Mouse (Mus musculus) forebrain, embryonic 12.5 days (tissue): Measurements from ENCODE around the gene Arpc5l. TPM values are rescaled to one million over a fixed set of nuclear protein-coding genes. Genes with fewer than 3 reads are reported as not detected.
A peak's percentile ranks its signal among the peaks of the same experiment; 100 is the strongest.

ENCODE experiments used
- ATAC-seq: fragments of 200-750 bp; cut with Nextera tagmentation; 2 replicates; pipeline ENCODE4 v1.8.0; 2017; ENCODE audit warnings: moderate TSS enrichment; ENCODE audit not compliant: low FRiP score
- H3K27ac ChIP-seq: fragments of 300-500 bp; sonication (generic); 2 replicates; pipeline ENCODE4 v1.5.1; 2016; ENCODE audit warnings: mild to moderate bottlenecking
- H3K27me3 ChIP-seq: fragments of 300-500 bp; sonication (generic); 2 replicates; pipeline ENCODE4 v1.6.1; 2016; ENCODE audit warnings: mild to moderate bottlenecking
- H3K36me3 ChIP-seq: fragments of 300-500 bp; sonication (generic); replicated peaks from 2 replicates; pipeline ENCODE4 v1.6.1; 2016; ENCODE audit warnings: mild to moderate bottlenecking
- H3K4me1 ChIP-seq: fragments of 300-500 bp; sonication (generic); 2 replicates; pipeline ENCODE4 v1.6.1; 2016
- H3K4me2 ChIP-seq: fragments of 300-500 bp; sonication (generic); 2 replicates; pipeline ENCODE4 v1.6.1; 2016; ENCODE audit warnings: mild to moderate bottlenecking, moderate library complexity
- H3K4me3 ChIP-seq: fragments of 300-500 bp; sonication (generic); replicated peaks from 2 replicates; pipeline ENCODE4 v1.5.1; 2016; ENCODE audit warnings: mild to moderate bottlenecking
- H3K9ac ChIP-seq: fragments of 300-500 bp; sonication (generic); 2 replicates; pipeline ENCODE4 v1.6.1; 2016; ENCODE audit warnings: mild to moderate bottlenecking
- H3K9me3 ChIP-seq: fragments of 300-500 bp; sonication (generic); 2 replicates; pipeline ENCODE4 v1.6.1; 2016
- WGBS: fragments of 180-500 bp; shearing (Covaris S2); methylation state at CpG from one replicate; pipeline ENCODE4 v1.1.7; 2016; 5-methylcytosine and 5-hydroxymethylcytosine counted together
- polyA plus RNA-seq: library from polyadenylated mRNA; unstranded; fragments of >200 nt; fragmentation: Nextera tagmentation; extraction: Ambion mirVana; gene quantifications from 2 replicates; pipeline ENCODE4 v1.2.1, GENCODE M21; 2016

Gene Arpc5l
- polyA plus RNA-seq, 1 experiment from 2014 or later = 143 TPM

DNA sequence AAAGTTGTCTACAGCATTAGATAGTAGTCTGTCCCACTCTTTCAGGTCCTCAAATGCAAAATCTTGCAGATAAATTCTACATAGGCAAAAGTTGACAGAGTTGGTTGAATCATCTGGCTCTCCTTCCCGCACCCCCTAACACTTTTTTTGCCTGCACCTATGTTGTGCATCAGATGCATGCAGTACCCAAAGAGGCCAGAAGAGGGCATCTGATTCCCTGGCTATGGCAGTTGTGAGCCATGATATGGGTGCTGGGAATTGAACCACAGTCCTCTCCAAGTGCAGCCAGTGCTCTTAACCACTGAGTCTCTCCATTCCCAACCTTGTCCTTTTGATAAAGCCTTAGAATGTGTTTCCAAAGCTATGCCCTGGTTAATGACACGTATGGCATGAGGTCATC, 21.7 kb upstream of the Arpc5l start:
- H3K27ac ChIP-seq = no peak overlapping the region
- no peaks in the 10 kb centered on the region for H3K27me3 ChIP-seq
- no peaks in the 10 kb centered on the region for H3K36me3 ChIP-seq
- WGBS = 94% methylated on average over 2 of the region's 2 CpGs
- no peak overlapping the region for H3K9ac ChIP-seq
- H3K4me3 ChIP-seq = no peak overlapping the region
- H3K4me2 ChIP-seq = no peak overlapping the region
- peaks cover 8% of the 10 kb centered on the region; the same call in 1 of the 2 replicates for H3K9me3 ChIP-seq
- no peak for ATAC-seq
- no peaks in the 10 kb centered on the region for H3K4me1 ChIP-seq

DNA sequence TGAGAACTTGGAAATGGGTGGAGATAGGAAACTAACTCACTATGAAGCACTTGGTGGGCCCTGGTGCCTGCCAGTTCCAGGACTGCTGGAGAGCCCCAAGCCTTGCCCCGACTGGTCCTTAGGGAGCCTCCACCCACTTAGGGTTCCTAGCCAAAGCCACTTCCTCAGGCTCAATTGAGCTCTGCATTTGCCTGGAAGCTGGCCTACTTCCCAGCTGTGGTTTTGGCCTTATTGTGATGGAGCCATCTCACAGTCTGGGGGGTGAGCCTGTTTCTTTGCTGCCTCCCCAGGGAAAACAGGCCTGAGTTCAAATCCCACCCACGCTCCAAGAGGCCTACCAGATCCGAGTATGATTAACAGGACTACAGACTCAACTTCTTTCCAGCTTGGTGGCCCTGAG, 18.6 kb upstream of the Arpc5l start:
- Histone ChIP-seq H3K9me3 (peaks cover 8% of the 10 kb centered on the region; the same call in 1 of the 2 replicates), H3K27ac (no peak overlapping the region), H3K4me3 (no peak overlapping the region), H3K27me3 (no peaks in the 10 kb centered on the region), H3K9ac (no peak overlapping the region), H3K4me1 (no peaks in the 10 kb centered on the region), H3K36me3 (no peaks in the 10 kb centered on the region), H3K4me2 (no peak overlapping the region)
- ATAC-seq = no peak
- 93% methylated on average over 3 of the region's 3 CpGs for WGBS

DNA sequence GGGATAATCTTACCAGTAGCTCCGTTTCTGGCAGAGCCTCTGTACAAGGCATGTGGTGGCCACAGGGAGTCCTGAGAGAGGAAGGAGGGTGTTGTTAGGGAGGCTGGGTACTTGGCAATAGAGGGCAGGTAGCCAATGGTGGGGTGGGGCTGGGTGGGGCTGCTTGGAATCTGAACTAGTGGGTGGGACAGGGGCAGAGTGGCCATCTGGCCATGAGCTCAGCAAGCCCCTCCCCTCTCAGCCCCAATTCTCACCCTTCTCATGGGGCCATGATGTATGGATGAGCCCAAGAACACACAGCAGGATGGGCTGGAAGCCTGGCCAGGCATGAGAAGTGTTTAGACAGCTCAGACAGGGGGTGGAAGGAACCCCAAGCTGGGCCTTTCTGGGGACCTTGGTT, 17.8 kb upstream of the Arpc5l start:
- Histone ChIP-seq H3K4me2 (no peak overlapping the region), H3K4me1 (no peaks in the 10 kb centered on the region), H3K27me3 (no peaks in the 10 kb centered on the region), H3K4me3 (no peak overlapping the region), H3K27ac (no peak overlapping the region), H3K9ac (no peak overlapping the region), H3K36me3 (no peaks in the 10 kb centered on the region), H3K9me3 (peaks cover 8% of the 10 kb centered on the region; the same call in 1 of the 2 replicates)
- WGBS = 68% methylated on average over 1 of the region's 1 CpGs
- no peak for ATAC-seq

DNA sequence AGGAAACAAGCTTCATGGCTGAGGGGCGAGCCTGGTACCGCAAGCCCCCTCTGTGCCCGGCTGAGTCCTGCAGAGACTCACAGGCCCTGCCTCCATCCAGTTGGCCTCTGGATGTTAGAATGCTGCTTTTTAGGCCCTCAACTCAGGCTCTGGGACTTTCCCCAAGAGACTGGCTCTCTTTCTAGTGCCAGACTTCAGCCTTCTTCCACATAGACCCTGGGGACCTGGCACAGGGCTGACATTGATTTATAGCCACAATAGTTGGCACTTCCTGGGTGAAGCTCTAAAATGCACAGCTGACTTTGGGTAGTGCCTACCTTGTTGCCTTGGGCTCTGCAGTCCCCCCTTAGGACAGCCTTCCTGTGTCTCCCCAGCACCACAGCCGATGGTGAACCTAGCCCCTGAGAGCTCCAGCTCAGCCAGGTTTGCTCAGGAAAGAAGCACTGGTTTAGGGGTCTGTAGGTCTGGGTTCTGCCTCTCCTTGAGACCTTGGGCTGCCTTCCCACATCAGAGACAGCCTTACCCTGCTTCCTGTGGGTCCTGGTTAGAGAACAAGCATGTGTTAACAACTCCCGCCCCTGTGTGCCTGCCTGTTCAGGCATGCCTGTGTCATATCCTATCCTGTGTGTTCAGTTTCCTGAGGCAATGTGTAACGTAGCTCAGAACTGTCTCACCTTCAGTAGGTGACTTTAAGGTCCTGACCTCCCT, 17.2 kb upstream of the Arpc5l start:
- WGBS = 87% methylated on average over 6 of the region's 6 CpGs
- ATAC-seq = no peak
- Histone ChIP-seq H3K4me2 (no peak overlapping the region), H3K36me3 (no peaks in the 10 kb centered on the region), H3K9ac (no peak overlapping the region), H3K27ac (no peak overlapping the region), H3K4me3 (no peak overlapping the region), H3K4me1 (no peaks in the 10 kb centered on the region), H3K9me3 (peaks cover 8% of the 10 kb centered on the region; the same call in 1 of the 2 replicates), H3K27me3 (no peaks in the 10 kb centered on the region)

DNA sequence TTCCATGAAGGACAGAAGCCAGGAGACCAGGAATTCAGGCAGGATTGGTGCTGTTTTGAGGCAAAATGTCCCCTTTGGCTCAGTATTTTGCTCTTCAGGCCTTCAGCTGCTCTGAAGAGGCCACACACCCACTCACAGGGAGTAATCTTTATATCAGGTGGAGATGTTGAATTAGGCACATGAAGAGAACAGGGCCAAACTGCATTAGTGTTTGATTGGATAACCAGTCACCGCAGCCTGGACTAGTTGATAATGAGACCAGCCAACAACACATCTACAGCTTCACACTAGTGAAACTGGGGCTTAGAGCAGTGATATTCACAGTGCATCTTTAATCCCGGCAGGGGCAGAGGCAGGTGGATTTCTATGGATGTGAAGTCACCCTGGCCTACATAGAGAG, 16.2 kb upstream of the Arpc5l start:
- no peaks in the 10 kb centered on the region for H3K36me3 ChIP-seq
- no peak for ATAC-seq
- no peaks in the 10 kb centered on the region for H3K4me1 ChIP-seq
- no peak overlapping the region for H3K27ac ChIP-seq
- H3K4me2 ChIP-seq = no peak overlapping the region
- 78% methylated on average over 2 of the region's 2 CpGs for WGBS
- H3K9me3 ChIP-seq = peaks cover 1% of the 10 kb centered on the region; the same call in 1 of the 2 replicates
- H3K9ac ChIP-seq = no peak overlapping the region
- H3K4me3 ChIP-seq = no peak overlapping the region
- no peaks in the 10 kb centered on the region for H3K27me3 ChIP-seq

DNA sequence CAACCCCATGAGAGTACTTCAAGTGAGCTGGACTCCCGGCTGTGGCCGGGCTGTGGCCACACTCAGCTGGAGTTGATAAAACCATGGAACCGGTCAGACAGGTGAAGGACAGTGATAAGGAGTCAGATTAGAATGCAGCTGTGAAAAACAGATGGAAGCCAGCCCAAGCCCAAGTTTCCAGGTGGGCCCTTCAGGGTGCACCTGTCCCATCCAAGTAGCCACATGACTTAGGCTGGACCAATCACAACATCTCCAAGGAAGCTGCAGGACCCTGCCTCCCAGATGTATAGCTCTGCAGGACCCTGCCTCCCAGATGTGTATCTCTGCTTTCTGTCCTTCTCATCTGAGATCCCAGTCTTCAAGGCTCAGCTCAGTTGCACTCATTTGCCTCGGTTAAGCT, 13.1 kb upstream of the Arpc5l start:
- Histone ChIP-seq H3K27ac (no peak overlapping the region), H3K9me3 (no peaks in the 10 kb centered on the region), H3K36me3 (no peaks in the 10 kb centered on the region), H3K4me1 (no peaks in the 10 kb centered on the region), H3K27me3 (peaks cover under 1% of the 10 kb centered on the region; the same call in 1 of the 2 replicates), H3K4me3 (no peak overlapping the region), H3K9ac (no peak overlapping the region), H3K4me2 (no peak overlapping the region)
- 84% methylated on average over 4 of the region's 4 CpGs for WGBS
- no peak for ATAC-seq

DNA sequence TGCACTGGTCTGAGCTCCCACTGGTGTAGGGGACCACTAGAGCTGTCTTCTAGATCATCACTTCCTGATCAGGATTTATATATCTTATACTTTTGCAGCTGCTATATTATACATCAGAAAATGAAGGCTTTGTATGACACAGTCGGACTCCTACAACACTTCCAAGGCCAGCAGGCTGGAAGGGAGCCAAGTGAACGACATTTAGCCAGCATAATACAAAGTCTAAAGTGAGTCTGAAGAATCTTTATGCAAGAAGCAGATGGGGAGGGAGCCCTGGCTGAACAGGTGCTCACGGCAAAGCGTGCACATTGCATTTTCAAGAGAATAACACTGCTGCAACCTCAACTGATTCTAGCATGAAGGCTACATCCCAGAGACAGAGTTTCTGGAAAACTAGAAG, 12.7 kb upstream of the Arpc5l start:
- Histone ChIP-seq H3K27ac (no peak overlapping the region), H3K4me1 (no peaks in the 10 kb centered on the region), H3K27me3 (peaks cover 5% of the 10 kb centered on the region; the same call in 1 of the 2 replicates), H3K36me3 (no peaks in the 10 kb centered on the region), H3K4me2 (no peak overlapping the region), H3K9ac (no peak overlapping the region), H3K9me3 (no peaks in the 10 kb centered on the region), H3K4me3 (no peak overlapping the region)
- no peak for ATAC-seq
- WGBS = 58% methylated on average over 4 of the region's 4 CpGs

DNA sequence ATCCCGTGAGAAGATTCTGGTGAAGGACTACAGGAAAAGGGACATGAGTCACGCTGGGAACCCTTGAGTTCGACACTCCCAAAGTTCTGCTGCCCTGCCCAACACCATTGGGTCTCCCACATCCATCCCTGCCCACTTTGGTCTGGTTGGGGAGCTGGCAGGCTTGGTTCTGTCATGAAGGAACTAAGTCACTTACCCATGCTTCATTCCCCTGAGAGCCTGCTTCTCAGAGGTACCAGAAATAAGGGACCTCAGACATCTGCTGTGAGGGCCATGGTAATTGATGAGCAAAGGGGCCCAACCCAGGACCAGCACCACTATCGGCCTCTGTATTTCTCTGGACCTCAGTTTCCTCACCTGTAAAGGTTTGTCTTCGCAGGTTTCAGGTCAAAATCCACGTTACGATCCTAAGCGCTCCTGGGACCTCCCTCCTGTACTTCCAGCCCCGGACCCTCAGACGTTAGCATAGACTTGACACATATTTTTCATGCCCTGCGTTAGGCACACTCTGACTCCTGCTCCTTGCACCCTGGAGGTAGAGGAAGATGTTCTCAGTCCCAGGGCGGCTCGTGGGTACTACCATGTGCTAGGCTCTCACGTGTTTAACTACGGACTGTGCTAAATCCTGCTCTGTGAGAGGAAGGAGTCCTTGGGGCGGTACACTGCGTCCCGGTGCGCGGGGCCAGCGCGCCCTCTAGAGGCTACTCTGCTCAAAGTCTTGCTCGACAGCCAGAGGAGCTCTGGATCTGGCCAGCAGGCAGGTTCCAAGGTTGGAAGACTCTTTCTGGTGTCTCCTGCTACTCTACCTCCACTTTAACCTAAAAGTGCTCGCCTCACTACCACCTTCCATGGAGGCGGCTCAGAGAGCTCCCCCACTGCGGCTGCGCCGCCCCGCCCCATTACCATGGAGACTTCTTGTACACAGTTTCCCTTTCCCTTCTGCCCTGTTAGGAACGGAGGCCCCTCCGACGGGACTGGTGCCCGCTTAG, 7.5 kb upstream of the Arpc5l start, which contains the start of gene Wdr38:
Gene Wdr38 (plus strand): TSS at position 91 of the 989 bp plus-strand sequence.
- H3K4me2 ChIP-seq = peak within 1 kb of the TSS; percentile 51
- peaks cover 35% of the 10 kb centered on the region for H3K36me3 ChIP-seq
- H3K9ac ChIP-seq = peak within 1 kb of the TSS; percentile 33; the same call in 1 of the 2 replicates
- peaks cover 6% of the 10 kb centered on the region; the same call in 1 of the 2 replicates for H3K27me3 ChIP-seq
- ATAC-seq = peak; percentile 88
- H3K9me3 ChIP-seq = no peaks in the 10 kb centered on the region
- 16% methylated on average over 33 of the region's 33 CpGs for WGBS
- no peak within 1 kb of the TSS for H3K27ac ChIP-seq
- peak within 1 kb of the TSS; percentile 33 for H3K4me3 ChIP-seq
- H3K4me1 ChIP-seq = peaks cover 10% of the 10 kb centered on the region

GRCm38 (mm10) chr2:38999381-38999780, 5.8 kb upstream of the Arpc5l start:
- ATAC-seq = no peak
- Histone ChIP-seq H3K9ac (no peak overlapping the region), H3K4me2 (no peak overlapping the region), H3K4me3 (no peak overlapping the region), H3K27me3 (peaks cover 6% of the 10 kb centered on the region; the same call in 1 of the 2 replicates), H3K4me1 (peaks cover 26% of the 10 kb centered on the region), H3K36me3 (peaks cover 48% of the 10 kb centered on the region), H3K27ac (no peak overlapping the region), H3K9me3 (no peaks in the 10 kb centered on the region)
- WGBS = 72% methylated on average over 4 of the region's 4 CpGs

DNA sequence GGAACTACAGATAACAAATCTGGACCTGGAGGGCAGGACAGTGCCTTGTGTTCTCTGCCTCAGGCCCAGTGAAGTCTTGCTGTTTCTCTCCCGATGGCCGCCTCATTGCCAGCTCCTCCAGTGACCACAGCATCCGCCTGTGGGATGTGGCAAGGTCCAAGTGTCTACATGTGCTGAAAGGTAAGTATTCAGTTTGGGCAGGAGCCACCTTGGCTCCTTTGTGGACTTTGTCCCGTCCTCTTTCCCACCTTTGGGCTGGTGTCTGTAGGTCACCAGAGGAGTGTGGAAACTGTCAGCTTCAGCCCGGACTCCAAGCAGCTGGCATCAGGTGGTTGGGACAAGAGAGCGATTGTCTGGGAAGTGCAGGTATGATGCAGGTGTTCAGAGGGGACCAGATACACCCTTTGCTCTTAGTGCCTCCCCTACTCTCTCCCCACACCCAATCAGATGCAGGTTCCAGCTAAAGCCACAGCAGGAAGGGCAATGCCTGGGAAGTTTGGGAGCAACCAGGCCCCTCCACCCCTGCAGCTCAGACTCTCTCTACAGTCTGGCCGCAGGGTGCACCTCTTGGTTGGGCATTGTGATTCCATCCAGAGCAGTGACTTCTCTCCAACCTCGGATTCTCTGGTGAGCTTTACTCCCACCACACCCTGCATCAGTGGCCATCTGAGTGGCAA, 5.1 kb upstream of the Arpc5l start:
- no peak overlapping the region for H3K9ac ChIP-seq
- H3K27me3 ChIP-seq = peaks cover 6% of the 10 kb centered on the region; the same call in 1 of the 2 replicates
- H3K4me1 ChIP-seq = peaks cover 26% of the 10 kb centered on the region
- H3K4me2 ChIP-seq = no peak overlapping the region
- H3K27ac ChIP-seq = no peak overlapping the region
- no peak overlapping the region for H3K4me3 ChIP-seq
- WGBS = 68% methylated on average over 8 of the region's 8 CpGs
- H3K9me3 ChIP-seq = no peaks in the 10 kb centered on the region
- peaks cover 48% of the 10 kb centered on the region for H3K36me3 ChIP-seq
- no peak for ATAC-seq

- Histone ChIP-seq H3K27me3 (peaks cover 6% of the 10 kb centered on the region; the same call in 1 of the 2 replicates), H3K4me3 (no peak overlapping the region), H3K4me1 (peaks cover 26% of the 10 kb centered on the region), H3K4me2 (no peak overlapping the region), H3K9me3 (no peaks in the 10 kb centered on the region), H3K36me3 (peaks cover 48% of the 10 kb centered on the region), H3K27ac (no peak overlapping the region), H3K9ac (no peak overlapping the region)
- ATAC-seq = no peak
- WGBS = 85% methylated on average over 4 of the region's 4 CpGs
Measured at GRCm38 (mm10) chr2:39000587-39000919, 4.6 kb upstream of the Arpc5l start.

DNA sequence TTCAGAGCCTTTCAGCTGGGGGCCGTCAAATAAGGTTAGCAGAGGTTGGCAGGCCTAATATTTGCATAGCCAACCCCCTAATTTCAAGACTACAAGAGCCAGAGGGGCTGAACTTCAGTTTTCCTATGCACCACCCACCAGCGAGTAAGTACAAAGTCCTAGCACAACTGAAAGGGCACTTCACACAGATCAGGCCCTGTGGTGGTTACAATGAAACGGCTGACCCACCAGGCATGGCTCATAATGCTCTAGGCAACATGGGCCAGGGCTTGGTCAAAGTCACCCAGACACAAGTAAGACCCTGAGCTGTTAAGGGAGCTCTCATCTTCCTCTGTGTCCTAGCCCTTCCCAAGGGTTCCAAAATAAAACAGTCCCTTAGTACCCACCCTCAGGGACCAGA, 3.3 kb upstream of the Arpc5l start:
- Histone ChIP-seq H3K9me3 (no peaks in the 10 kb centered on the region), H3K27ac (no peak overlapping the region), H3K4me2 (no peak overlapping the region), H3K27me3 (peaks cover 6% of the 10 kb centered on the region; the same call in 1 of the 2 replicates), H3K36me3 (peaks cover 48% of the 10 kb centered on the region), H3K9ac (no peak overlapping the region), H3K4me3 (no peak overlapping the region), H3K4me1 (peaks cover 35% of the 10 kb centered on the region)
- WGBS = 85% methylated on average over 3 of the region's 3 CpGs
- ATAC-seq = no peak
